ENCODE assay signal across 25 mouse cellular contexts in the genomic region with DNA sequence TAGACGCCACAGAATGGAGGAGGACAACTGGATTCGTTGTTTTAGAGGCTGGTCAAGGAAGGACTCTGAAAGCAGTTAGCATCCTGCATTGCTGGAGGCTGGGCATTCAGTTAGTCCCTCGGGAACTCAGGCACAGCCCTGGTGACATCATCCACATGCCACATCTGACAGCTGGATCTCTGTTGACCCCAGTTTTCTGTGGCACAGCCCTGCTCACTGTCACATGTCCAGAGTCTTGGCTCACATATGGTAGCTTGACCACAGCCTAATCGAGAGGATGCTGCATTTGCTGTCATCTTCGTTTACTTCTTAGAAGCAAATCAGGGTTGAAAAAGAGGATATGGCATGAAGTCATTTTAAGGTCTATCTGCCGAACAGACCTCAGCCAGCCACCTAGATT.
"Had no signal": no experiment of that assay in that cellular context is flagged by ENCODE, and none has a peak within 500 bp of the region (broad histone marks: within the 10 kb centered on the region; RNA-seq: fewer than 3 reads in every experiment).

No protein-coding gene starts in this region.

- H3K9ac ChIP-seq: embryonic facial prominence, embryonic 12.5 days; embryonic facial prominence, embryonic 13.5 days; embryonic facial prominence, embryonic 15.5 days; forebrain, embryonic 12.5 days; forebrain, embryonic 13.5 days; forebrain, embryonic 15.5 days; forebrain, postnatal 0 days had no signal

- H3K4me1 ChIP-seq: embryonic facial prominence, embryonic 15.5 days had no signal

- DNase-seq: cerebellum, adult 9-10 months; cerebellum, adult 9-11 months; cerebellum, postnatal 10 days; cerebellum, postnatal 14 days; cerebellum, postnatal 25 days; cerebellum, postnatal 36 days; embryo, embryonic 11 days; forebrain, postnatal 0 days; gastrocnemius, adult 2 months; gastrocnemius, postnatal 10 days; gastrocnemius, postnatal 14 days; gastrocnemius, postnatal 25 days; gastrocnemius, postnatal 36 days; heart, adult 11 months; heart, adult 18-20 months; heart, adult 2 months had no signal

- H3K27ac ChIP-seq: embryonic facial prominence, embryonic 10.5 days; embryonic facial prominence, embryonic 12.5 days; embryonic facial prominence, embryonic 13.5 days; embryonic facial prominence, embryonic 15.5 days; forebrain, embryonic 10.5 days; forebrain, embryonic 12.5 days; forebrain, embryonic 13.5 days; forebrain, embryonic 15.5 days; gastrocnemius, adult 2 months; heart, adult 2 months had no signal

- H3K27me3 ChIP-seq: embryonic facial prominence, embryonic 12.5 days; embryonic facial prominence, embryonic 13.5 days; embryonic facial prominence, embryonic 15.5 days; forebrain, embryonic 12.5 days; forebrain, embryonic 13.5 days; forebrain, embryonic 15.5 days had no signal

- H3K36me3 ChIP-seq: embryonic facial prominence, embryonic 10.5 days; embryonic facial prominence, embryonic 12.5 days; embryonic facial prominence, embryonic 13.5 days; embryonic facial prominence, embryonic 15.5 days; forebrain, embryonic 10.5 days; forebrain, embryonic 12.5 days; forebrain, embryonic 15.5 days had no signal

- H3K4me2 ChIP-seq: embryonic facial prominence, embryonic 12.5 days; embryonic facial prominence, embryonic 13.5 days; embryonic facial prominence, embryonic 15.5 days; forebrain, embryonic 12.5 days; forebrain, embryonic 13.5 days; forebrain, embryonic 15.5 days had no signal

- H3K9me3 ChIP-seq: embryonic facial prominence, embryonic 10.5 days; embryonic facial prominence, embryonic 12.5 days; embryonic facial prominence, embryonic 13.5 days; embryonic facial prominence, embryonic 15.5 days; forebrain, embryonic 10.5 days; forebrain, embryonic 12.5 days; forebrain, embryonic 13.5 days; forebrain, embryonic 15.5 days had no signal

- H3K4me3 ChIP-seq: embryonic facial prominence, embryonic 10.5 days; embryonic facial prominence, embryonic 12.5 days; embryonic facial prominence, embryonic 13.5 days; embryonic facial prominence, embryonic 15.5 days; erythroblast, embryonic 14.5 days; forebrain, embryonic 10.5 days; forebrain, embryonic 12.5 days; forebrain, embryonic 13.5 days; forebrain, embryonic 15.5 days; gastrocnemius, adult 2 months; heart, adult 2 months had no signal
